Mouse (Mus musculus) heart, postnatal 0 days (tissue): ENCODE measurements at regions not wholly inside any gene's neighbourhood (a gene's known extent, or its start where the extent isn't known, plus 50 kb on each side); places are given as distances from the start of the nearest gene placed in this dataset.

Experiments
- CTCF ChIP-seq: IDR thresholded peaks from 2 replicates; pipeline ENCODE4 v1.5.1; 2016; ENCODE audit warnings: antibody characterized with exemption, control low read depth, low read depth
- EP300 ChIP-seq: IDR thresholded peaks from 2 replicates; pipeline ENCODE4 v1.6.1; 2016; ENCODE audit warnings: antibody characterized with exemption, low read depth

DNA sequence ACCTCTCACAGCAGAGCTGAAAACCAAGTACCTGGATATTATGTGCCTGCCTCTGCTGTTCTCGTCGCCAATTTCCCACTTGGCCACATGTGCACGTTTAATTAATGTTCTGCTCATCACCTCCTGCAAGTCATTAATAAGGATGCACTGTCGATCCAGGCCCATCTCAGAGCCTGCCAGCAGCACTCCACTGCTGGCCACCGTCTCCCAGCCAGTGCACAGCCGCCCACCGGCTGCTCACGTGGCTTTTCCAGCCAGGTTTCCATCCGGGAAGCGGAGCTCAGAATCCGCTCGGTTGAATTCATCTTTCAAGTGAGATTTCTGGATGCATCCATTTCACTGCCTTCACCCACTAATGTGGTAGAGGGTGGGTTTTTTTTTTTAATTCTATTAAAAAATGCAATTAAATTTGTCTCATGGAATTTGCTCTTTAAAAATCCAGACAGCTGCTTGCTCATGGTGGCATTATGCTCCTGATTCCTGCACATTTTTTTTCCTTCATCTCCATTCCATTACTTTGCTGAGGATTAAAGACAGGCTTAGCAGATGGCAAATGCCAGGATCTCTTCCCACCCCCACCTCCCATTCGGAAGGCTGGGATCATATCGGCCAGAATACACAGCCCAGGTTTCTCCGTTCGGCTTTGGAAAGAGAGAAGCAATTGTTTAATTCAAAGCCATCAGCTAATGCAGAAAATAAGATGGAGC lies 113.9 kb upstream of the Lmo4 start:
- TF ChIP-seq CTCF, result no peak
- no peak for TF ChIP-seq EP300
